Mouse (Mus musculus) intestine, postnatal 0 days (tissue): ENCODE measurements at regions not wholly inside any gene's neighbourhood (a gene's known extent, or its start where the extent isn't known, plus 50 kb on each side); places are given as distances from the start of the nearest gene placed in this dataset.

Experiments used
- ATAC-seq: fragments of 200-750 bp; cut with Nextera tagmentation; 2 replicates; pipeline ENCODE4 v1.8.0; 2017; ENCODE audit warnings: mild to moderate bottlenecking, moderate TSS enrichment, moderate library complexity
- H3K27ac ChIP-seq: fragments of 300-500 bp; sonication (generic); 2 replicates; pipeline ENCODE4 v1.5.1; 2014; ENCODE audit warnings: mild to moderate bottlenecking, low read depth, low read length, moderate library complexity
- H3K27me3 ChIP-seq: fragments of 300-500 bp; sonication (generic); replicated peaks from 2 replicates; pipeline ENCODE4 v1.6.1; 2014; ENCODE audit warnings: low read length, mixed read lengths; ENCODE audit not compliant: control insufficient read depth, insufficient read depth
- H3K36me3 ChIP-seq: fragments of 300-500 bp; sonication (generic); 2 replicates; pipeline ENCODE4 v1.6.1; 2014; ENCODE audit warnings: mild to moderate bottlenecking, moderate library complexity; ENCODE audit not compliant: control insufficient read depth, insufficient read depth
- H3K4me1 ChIP-seq: fragments of 300-500 bp; sonication (generic); replicated peaks from 2 replicates; pipeline ENCODE4 v1.6.1; 2014; ENCODE audit warnings: antibody characterized with exemption, low read length, mixed read lengths; ENCODE audit not compliant: control insufficient read depth, insufficient read depth
- H3K4me2 ChIP-seq: fragments of 300-500 bp; sonication (generic); replicated peaks from 2 replicates; pipeline ENCODE4 v1.6.1; 2014; ENCODE audit warnings: low read depth, mild to moderate bottlenecking, moderate library complexity
- H3K4me3 ChIP-seq: fragments of 300-500 bp; sonication (generic); 2 replicates; pipeline ENCODE4 v1.5.1; 2014; ENCODE audit warnings: low read depth, low read length
- H3K9ac ChIP-seq: fragments of 300-500 bp; sonication (generic); 2 replicates; pipeline ENCODE4 v1.6.1; 2014; ENCODE audit warnings: mild to moderate bottlenecking, low read depth, low read length
- H3K9me3 ChIP-seq: fragments of 300-500 bp; sonication (generic); 2 replicates; pipeline ENCODE4 v1.6.1; 2016; ENCODE audit warnings: mixed run types; ENCODE audit not compliant: control insufficient read depth
- CTCF ChIP-seq: sonication (generic); IDR thresholded peaks from 2 replicates; pipeline ENCODE4 v1.5.1; 2016; ENCODE audit warnings: low read depth, mild to moderate bottlenecking, control low read depth, antibody characterized with exemption, moderate library complexity
- WGBS: fragments of 180-500 bp; shearing (Covaris S2); extraction: QIAGEN DNeasy Blood & Tissue Kit; methylation state at CpG from one replicate; pipeline ENCODE4 v1.1.7; 2014; 5-methylcytosine and 5-hydroxymethylcytosine counted together

DNA sequence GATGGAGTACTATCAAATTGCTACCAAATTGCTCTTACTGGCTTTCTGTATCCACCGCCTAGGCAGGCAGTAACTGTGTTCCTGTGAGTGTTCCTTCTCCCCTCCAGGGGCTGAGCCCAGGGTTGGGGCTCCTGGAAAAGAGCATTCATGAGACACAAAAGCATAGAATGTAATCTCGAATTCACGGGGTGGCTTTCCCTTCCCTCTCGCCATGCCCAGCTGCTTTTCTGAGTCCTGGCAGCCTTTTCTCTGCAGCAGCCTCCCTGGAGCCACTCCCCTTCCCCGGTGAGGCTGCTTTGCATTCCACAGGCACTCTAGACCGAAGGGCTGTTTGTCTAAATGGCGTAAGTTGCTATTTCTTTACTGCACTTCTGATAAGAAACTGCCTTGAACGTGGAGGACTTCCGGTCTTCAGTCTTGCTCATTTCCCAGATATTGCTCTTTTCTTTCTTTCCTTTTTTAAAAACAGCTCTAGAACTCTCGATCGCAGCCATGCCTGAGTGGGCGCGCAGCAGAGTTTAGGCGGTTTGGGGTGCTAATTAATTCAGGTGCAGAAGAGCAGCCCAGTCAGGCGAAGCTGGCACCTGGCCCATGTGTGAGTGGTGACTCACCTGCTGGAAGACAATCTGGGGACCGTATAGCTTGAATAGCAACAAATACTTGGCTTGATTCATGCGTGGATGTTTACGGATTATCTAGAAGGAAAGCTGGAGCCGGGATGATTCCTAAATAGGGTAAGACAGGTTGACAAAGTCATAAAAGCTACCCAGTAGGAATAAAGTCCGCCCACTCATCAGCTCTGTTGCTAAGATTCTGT lies 632.6 kb downstream of the Zfp706 start:
- Histone ChIP-seq H3K9ac (peak overlapping the region; percentile 31), H3K27ac (peak overlapping the region; percentile 73), H3K9me3 (no peaks in the 10 kb centered on the region), H3K4me2 (peak overlapping the region; percentile 90), H3K4me1 (peaks cover 7% of the 10 kb centered on the region; the same call in 1 of the 2 replicates), H3K4me3 (peak overlapping the region; percentile 47), H3K27me3 (no peaks in the 10 kb centered on the region), H3K36me3 (no peaks in the 10 kb centered on the region)
- under 1% methylated on average over 20 of the region's 20 CpGs for WGBS
- no peak for TF ChIP-seq CTCF
- peak; percentile 88 for ATAC-seq

DNA sequence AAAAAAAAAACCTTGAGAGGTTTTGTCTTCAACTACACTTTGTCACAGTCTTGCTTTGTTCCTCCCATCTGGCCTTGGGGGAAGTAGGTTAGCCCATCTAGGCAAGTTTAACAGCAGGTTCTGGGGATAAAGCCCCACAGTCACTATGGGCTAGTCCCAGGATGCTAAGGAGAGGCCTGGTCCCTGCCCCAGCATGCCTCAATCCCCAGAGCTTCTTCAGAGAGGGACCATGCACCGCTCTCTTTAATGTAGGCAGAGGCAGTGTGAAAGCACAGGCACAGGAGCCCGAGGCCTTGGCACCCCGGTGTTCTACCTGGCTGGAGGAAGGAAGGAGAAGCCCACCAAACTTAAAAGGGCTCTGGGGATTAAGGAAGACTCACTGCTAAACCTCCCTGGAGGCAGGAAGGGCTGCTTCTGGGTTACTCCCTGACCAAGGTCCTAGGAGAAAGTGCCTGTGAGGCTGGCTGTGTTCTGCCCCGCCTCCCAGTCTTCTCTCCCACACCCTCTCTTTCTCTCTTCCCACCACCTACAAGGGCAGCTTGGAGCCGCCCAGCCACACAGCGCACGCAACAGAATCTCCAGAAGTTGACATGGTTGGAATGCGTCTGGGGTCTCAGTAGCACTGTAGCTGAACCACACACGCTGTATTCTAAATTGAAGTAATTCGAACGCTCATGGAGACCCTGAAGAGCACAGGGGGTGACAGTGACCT lies 633.5 kb downstream of the Zfp706 start:
- Histone ChIP-seq H3K4me3 (peak overlapping the region; percentile 47), H3K9me3 (no peaks in the 10 kb centered on the region), H3K36me3 (no peaks in the 10 kb centered on the region), H3K4me1 (peaks cover 7% of the 10 kb centered on the region; the same call in 1 of the 2 replicates), H3K9ac (peak overlapping the region; percentile 31; the same call in 1 of the 2 replicates), H3K4me2 (peak overlapping the region; percentile 90), H3K27me3 (no peaks in the 10 kb centered on the region), H3K27ac (peak overlapping the region; percentile 73)
- peak; percentile 77 for ATAC-seq
- WGBS = 10% methylated on average over 11 of the region's 11 CpGs
- no peak for TF ChIP-seq CTCF

DNA sequence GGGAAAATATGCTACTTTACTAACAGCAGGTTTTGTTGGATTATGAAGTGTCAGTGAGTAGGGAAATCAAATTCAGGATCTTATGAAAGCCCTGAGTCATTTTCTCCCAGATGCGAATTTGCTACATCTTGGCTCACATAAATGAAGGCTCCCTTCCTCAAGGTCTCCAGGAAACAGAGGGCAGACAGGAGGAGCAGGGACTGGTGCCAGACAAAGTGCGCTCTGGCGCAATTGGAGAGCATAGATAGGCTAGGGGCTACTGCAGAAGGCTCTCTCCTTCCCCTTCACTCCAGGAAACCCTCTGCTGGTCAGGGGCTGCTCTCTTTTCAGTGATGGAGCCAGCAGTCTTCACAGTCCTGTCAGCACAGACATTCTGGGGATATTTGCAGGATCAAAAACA lies 634.1 kb downstream of the Zfp706 start:
- H3K9ac ChIP-seq = no peak overlapping the region
- no peaks in the 10 kb centered on the region for H3K27me3 ChIP-seq
- TF ChIP-seq CTCF = no peak
- no peak overlapping the region for H3K4me3 ChIP-seq
- no peaks in the 10 kb centered on the region for H3K9me3 ChIP-seq
- no peak overlapping the region for H3K4me2 ChIP-seq
- H3K36me3 ChIP-seq = no peaks in the 10 kb centered on the region
- peaks cover 7% of the 10 kb centered on the region; the same call in 1 of the 2 replicates for H3K4me1 ChIP-seq
- WGBS = 44% methylated on average over 3 of the region's 3 CpGs
- no peak for ATAC-seq
- no peak overlapping the region; the same call in 1 of the 2 replicates for H3K27ac ChIP-seq

DNA sequence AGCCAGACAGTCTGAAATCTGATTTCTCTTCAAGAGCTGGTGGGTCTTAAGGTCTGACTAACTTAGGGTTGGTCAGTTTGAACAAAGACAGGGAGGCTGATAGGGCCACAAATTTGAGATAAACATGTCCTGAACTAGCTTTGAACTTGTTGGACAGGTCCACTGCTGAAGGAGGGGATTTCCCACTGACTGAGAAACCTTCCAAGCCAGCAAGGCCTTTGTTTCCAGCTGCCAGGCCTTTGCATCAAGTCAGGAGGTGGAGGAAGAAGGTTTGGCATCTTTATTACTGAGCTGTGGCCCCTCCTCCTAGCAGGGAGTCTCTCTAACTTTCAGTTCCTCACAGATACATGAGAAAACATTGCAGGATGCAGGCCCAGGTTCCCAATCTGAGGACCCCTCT lies 636.2 kb downstream of the Zfp706 start:
- no peak for TF ChIP-seq CTCF
- Histone ChIP-seq H3K4me2 (no peak overlapping the region), H3K36me3 (no peaks in the 10 kb centered on the region), H3K9ac (no peak overlapping the region), H3K4me1 (peaks cover 7% of the 10 kb centered on the region; the same call in 1 of the 2 replicates), H3K4me3 (no peak overlapping the region), H3K27me3 (no peaks in the 10 kb centered on the region), H3K9me3 (no peaks in the 10 kb centered on the region), H3K27ac (no peak overlapping the region)
- no peak for ATAC-seq

DNA sequence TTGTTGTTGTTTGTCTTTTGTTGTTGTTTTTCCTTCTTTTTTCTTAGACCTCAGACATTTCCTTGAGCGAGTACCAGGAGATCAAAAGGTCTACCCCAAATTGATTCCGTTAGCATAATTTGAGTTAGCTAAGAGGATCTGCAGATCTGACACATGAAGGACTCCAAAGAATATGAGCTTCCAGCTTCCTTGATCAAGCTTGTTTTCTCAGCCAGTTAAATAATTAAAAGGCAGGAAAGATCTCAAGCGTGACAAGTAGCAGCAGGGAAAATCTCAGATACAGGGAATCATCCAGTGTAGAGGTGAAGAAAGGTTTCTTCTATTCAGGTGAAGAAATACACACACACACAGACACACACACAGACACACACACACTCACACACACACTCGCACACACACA lies 636.7 kb downstream of the Zfp706 start:
- no peak for TF ChIP-seq CTCF
- Histone ChIP-seq H3K36me3 (no peaks in the 10 kb centered on the region), H3K9me3 (no peaks in the 10 kb centered on the region), H3K27me3 (no peaks in the 10 kb centered on the region), H3K27ac (no peak overlapping the region), H3K4me1 (peaks cover 7% of the 10 kb centered on the region; the same call in 1 of the 2 replicates), H3K9ac (no peak overlapping the region), H3K4me2 (no peak overlapping the region), H3K4me3 (no peak overlapping the region)
- ATAC-seq = no peak
- WGBS = 89% methylated on average over 4 of the region's 4 CpGs

DNA sequence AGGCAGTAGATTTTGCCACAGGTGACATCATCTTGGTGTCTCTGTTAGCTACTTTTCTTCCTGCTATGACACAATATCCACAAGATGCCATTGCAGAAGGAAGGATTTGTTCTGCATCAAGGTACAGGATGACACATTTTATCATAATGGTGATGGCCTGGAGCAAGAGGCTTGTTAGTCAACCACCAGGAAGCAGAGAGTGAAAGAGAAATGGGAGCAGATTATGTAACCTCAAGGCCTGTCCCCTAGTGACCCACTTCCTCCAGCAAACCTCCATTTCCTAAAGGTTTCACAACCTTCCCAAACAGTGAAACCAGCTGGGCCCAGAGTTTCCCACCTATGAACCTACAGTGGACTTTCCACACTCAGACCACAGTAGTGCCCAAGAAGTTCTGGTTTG lies 640.3 kb downstream of the Zfp706 start:
- no peak for TF ChIP-seq CTCF
- peak; percentile 54; the same call in 1 of the 2 replicates for ATAC-seq
- H3K36me3 ChIP-seq = no peaks in the 10 kb centered on the region
- H3K27ac ChIP-seq = no peak overlapping the region
- no peak overlapping the region for H3K4me3 ChIP-seq
- no peaks in the 10 kb centered on the region for H3K27me3 ChIP-seq
- H3K4me1 ChIP-seq = no peaks in the 10 kb centered on the region
- no peak overlapping the region for H3K4me2 ChIP-seq
- no peak overlapping the region for H3K9ac ChIP-seq
- H3K9me3 ChIP-seq = no peaks in the 10 kb centered on the region
